Mouse (Mus musculus): Measurements from ENCODE around the gene Tnni3. TPM values are rescaled to one million over a fixed set of nuclear protein-coding genes. Genes with fewer than 3 reads are reported as not detected.
A peak's percentile ranks its signal among the peaks of the same experiment; 100 is the strongest.

Tnni3 gene
- polyA plus RNA-seq, 1 experiment from 2014 or later: 5.6 TPM

DNA sequence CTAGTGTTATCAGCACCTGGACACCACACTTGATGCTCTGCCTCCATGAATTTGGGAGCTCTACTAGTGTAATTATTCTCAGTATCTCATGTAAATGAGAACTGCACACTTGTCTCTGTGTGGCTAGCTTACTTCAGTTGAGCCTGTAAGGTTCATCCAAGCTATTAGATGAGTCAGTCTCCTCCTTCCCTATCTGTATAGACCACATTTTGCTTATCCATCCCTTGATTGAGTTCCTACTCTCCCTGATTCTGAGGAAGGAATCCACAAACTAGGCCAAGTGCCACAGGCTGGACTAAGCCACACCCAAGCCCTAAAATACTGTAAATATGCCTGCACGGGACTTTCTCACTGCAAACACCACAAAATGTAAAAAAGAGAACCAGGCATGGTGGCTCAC, 30.0 kb downstream of the Tnni3 start:
- Histone ChIP-seq H3K27ac (no peak overlapping the region), H3K27me3 (ENCODE audit: insufficient read depth, low read length) (no peaks in the 10 kb centered on the region), H3K4me3 (replicated peaks; ENCODE audit: low read depth, low read length) (no peak overlapping the region), H3K9ac (ENCODE audit: low read depth, low read length) (no peak overlapping the region), H3K4me1 (replicated peaks; ENCODE audit: insufficient read depth, low read length) (peaks cover 3% of the 10 kb centered on the region; the same call in 1 of the 2 replicates), H3K4me2 (ENCODE audit: low read length) (no peak overlapping the region), H3K9me3 (replicated peaks; ENCODE audit: low read length) (no peaks in the 10 kb centered on the region), H3K36me3 (ENCODE audit: insufficient read depth, low read length) (peaks cover 27% of the 10 kb centered on the region; the same call in 1 of the 2 replicates)
- DNase-seq (ENCODE audit: low spot score) (no peak), ATAC-seq (replicated peaks; ENCODE audit: low FRiP score, low read depth) (no peak)
- WGBS: 58% methylated on average over 1 of the region's 1 CpGs
- TF ChIP-seq CTCF (IDR thresholded peaks at IDR 0.05; ENCODE audit: low read depth): no peak

GRCm38 (mm10) chr7:4492284-4493224, 31.5 kb downstream of the Tnni3 start:
- Histone ChIP-seq H3K36me3 (ENCODE audit: insufficient read depth, low read length) (peaks cover 27% of the 10 kb centered on the region; the same call in 1 of the 2 replicates), H3K9ac (ENCODE audit: low read depth, low read length) (no peak overlapping the region), H3K9me3 (replicated peaks; ENCODE audit: low read length) (no peaks in the 10 kb centered on the region), H3K4me1 (replicated peaks; ENCODE audit: insufficient read depth, low read length) (no peaks in the 10 kb centered on the region), H3K27ac (no peak overlapping the region), H3K4me3 (replicated peaks; ENCODE audit: low read depth, low read length) (no peak overlapping the region), H3K27me3 (ENCODE audit: insufficient read depth, low read length) (no peaks in the 10 kb centered on the region), H3K4me2 (ENCODE audit: low read length) (no peak overlapping the region)
- peak; percentile 64 for ATAC-seq (replicated peaks; ENCODE audit: low FRiP score, low read depth)
- DNase-seq (ENCODE audit: low spot score): peak; percentile 56
- TF ChIP-seq CTCF (IDR thresholded peaks at IDR 0.05; ENCODE audit: low read depth): no peak
- 54% methylated on average over 13 of the region's 13 CpGs for WGBS

GRCm38 (mm10) chr7:4491308-4491707, 32.7 kb downstream of the Tnni3 start:
- no peak for TF ChIP-seq CTCF (IDR thresholded peaks at IDR 0.05; ENCODE audit: low read depth)
- H3K36me3 ChIP-seq (ENCODE audit: insufficient read depth, low read length): peaks cover 25% of the 10 kb centered on the region; the same call in 1 of the 2 replicates
- no peak overlapping the region for H3K4me2 ChIP-seq (ENCODE audit: low read length)
- H3K27me3 ChIP-seq (ENCODE audit: insufficient read depth, low read length): no peaks in the 10 kb centered on the region
- no peak overlapping the region for H3K4me3 ChIP-seq (replicated peaks; ENCODE audit: low read depth, low read length)
- ATAC-seq (replicated peaks; ENCODE audit: low FRiP score, low read depth) (no peak), DNase-seq (ENCODE audit: low spot score) (peak; percentile 44)
- H3K27ac ChIP-seq: peak overlapping the region; percentile 48
- WGBS: 65% methylated on average over 6 of the region's 6 CpGs
- H3K4me1 ChIP-seq (replicated peaks; ENCODE audit: insufficient read depth, low read length): no peaks in the 10 kb centered on the region
- H3K9me3 ChIP-seq (replicated peaks; ENCODE audit: low read length): no peaks in the 10 kb centered on the region
- no peak overlapping the region for H3K9ac ChIP-seq (ENCODE audit: low read depth, low read length)

DNA sequence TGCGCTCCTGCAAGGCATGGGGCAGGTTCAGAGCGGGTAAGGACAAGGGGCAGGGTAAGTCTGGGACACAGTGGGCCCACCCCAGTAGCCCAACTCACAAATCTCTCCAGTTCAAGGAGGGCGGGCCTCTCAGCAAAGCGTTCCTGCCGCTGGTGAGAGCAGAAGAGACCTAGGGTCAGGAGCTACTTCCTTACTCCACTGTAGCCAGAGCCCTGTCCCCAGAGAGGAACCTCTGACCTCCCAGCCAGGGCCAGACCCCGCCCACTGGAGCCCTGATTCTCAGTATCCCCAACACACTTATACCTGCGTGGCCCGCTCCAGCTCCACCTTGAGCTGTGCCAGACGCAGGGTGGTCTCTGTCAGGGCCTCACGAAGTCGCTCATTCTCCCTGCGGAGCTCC, 41.7 kb downstream of the Tnni3 start:
- no peak for TF ChIP-seq CTCF (IDR thresholded peaks at IDR 0.05; ENCODE audit: low read depth)
- H3K27ac ChIP-seq: no peak overlapping the region
- no peaks in the 10 kb centered on the region for H3K27me3 ChIP-seq (ENCODE audit: insufficient read depth, low read length)
- peaks cover 9% of the 10 kb centered on the region; the same call in 1 of the 2 replicates for H3K4me1 ChIP-seq (replicated peaks; ENCODE audit: insufficient read depth, low read length)
- H3K9me3 ChIP-seq (replicated peaks; ENCODE audit: low read length): no peaks in the 10 kb centered on the region
- ATAC-seq (replicated peaks; ENCODE audit: low FRiP score, low read depth): no peak
- DNase-seq (ENCODE audit: low spot score): no peak
- H3K36me3 ChIP-seq (ENCODE audit: insufficient read depth, low read length): peaks cover 46% of the 10 kb centered on the region
- no peak overlapping the region for H3K9ac ChIP-seq (ENCODE audit: low read depth, low read length)
- no peak overlapping the region for H3K4me2 ChIP-seq (ENCODE audit: low read length)
- WGBS: 80% methylated on average over 12 of the region's 12 CpGs
- H3K4me3 ChIP-seq (replicated peaks; ENCODE audit: low read depth, low read length): no peak overlapping the region

DNA sequence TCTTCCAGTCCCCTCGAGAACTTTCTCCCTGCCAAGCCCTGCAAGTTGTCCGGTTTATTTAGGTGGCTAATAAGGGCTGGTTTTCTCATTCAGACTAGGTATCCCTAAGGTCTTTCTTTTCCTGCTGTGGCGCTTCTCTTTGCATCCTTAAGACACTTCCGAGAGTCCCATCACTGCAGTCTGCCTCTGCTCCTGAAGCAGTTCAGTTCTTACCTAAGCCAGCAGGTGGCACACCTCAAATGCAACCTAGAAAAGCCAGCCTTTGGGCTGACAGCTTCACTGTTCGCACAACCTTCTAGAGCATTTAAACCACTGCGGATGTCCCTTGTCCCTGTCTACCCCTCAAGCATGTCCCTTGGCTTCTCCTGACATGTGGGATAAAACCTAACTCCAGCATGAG, 44.4 kb downstream of the Tnni3 start:
- Histone ChIP-seq H3K4me1 (replicated peaks; ENCODE audit: insufficient read depth, low read length) (peaks cover 9% of the 10 kb centered on the region; the same call in 1 of the 2 replicates), H3K9ac (ENCODE audit: low read depth, low read length) (no peak overlapping the region), H3K27ac (no peak overlapping the region), H3K4me2 (ENCODE audit: low read length) (peak overlapping the region; percentile 64; the same call in 1 of the 2 replicates), H3K36me3 (ENCODE audit: insufficient read depth, low read length) (peaks cover 39% of the 10 kb centered on the region), H3K4me3 (replicated peaks; ENCODE audit: low read depth, low read length) (no peak overlapping the region), H3K9me3 (replicated peaks; ENCODE audit: low read length) (no peaks in the 10 kb centered on the region), H3K27me3 (ENCODE audit: insufficient read depth, low read length) (no peaks in the 10 kb centered on the region)
- DNase-seq (ENCODE audit: low spot score): peak; percentile 79
- TF ChIP-seq CTCF (IDR thresholded peaks at IDR 0.05; ENCODE audit: low read depth): peak; percentile 76
- no peak for ATAC-seq (replicated peaks; ENCODE audit: low FRiP score, low read depth)
- 19% methylated on average over 6 of the region's 6 CpGs for whole genome bisulfite sequencing

DNA sequence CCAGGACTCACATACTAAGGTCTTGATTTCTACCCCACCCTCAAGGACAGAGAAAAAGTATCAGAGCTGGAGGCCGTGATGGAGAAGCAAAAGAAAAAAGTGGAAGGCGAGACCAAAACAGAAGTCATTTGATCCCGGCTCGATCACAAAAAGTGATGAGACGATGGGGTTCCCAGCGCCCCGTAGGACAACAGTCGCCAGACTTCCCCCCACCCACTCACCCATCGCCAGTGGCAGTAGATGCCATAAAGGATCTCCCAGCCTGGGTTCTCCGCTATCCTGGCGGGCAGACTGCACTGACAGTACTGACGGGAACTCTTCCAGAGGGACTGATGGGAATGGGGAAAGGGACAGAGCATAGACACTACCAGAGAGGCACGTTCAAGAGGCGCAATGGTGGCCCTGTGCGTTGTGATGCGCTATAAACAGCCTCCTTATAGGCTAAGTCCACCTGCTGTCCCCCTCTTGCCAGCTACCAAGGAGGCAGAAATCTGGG, 45.2 kb downstream of the Tnni3 start:
- WGBS: 3% methylated on average over 16 of the region's 16 CpGs
- Histone ChIP-seq H3K9me3 (replicated peaks; ENCODE audit: low read length) (no peaks in the 10 kb centered on the region), H3K4me1 (replicated peaks; ENCODE audit: insufficient read depth, low read length) (peaks cover 9% of the 10 kb centered on the region; the same call in 1 of the 2 replicates), H3K27ac (peak overlapping the region; percentile 89; the same call in 1 of the 2 replicates), H3K4me3 (replicated peaks; ENCODE audit: low read depth, low read length) (peak overlapping the region; percentile 41), H3K27me3 (ENCODE audit: insufficient read depth, low read length) (no peaks in the 10 kb centered on the region), H3K9ac (ENCODE audit: low read depth, low read length) (peak overlapping the region; percentile 49), H3K36me3 (ENCODE audit: insufficient read depth, low read length) (peaks cover 30% of the 10 kb centered on the region), H3K4me2 (ENCODE audit: low read length) (peak overlapping the region; percentile 64)
- no peak for TF ChIP-seq CTCF (IDR thresholded peaks at IDR 0.05; ENCODE audit: low read depth)
- DNase-seq (ENCODE audit: low spot score): no peak
- ATAC-seq (replicated peaks; ENCODE audit: low FRiP score, low read depth): no peak

All from kidney, postnatal 0 days (tissue).